Mouse (Mus musculus) adrenal gland, postnatal 25 days (tissue): ENCODE data around the gene E2f4. TPM values are rescaled to one million over a fixed set of nuclear protein-coding genes. Genes with fewer than 3 reads are reported as not detected.
"Not testable (repeated sequence)": the region's sequence is repeated elsewhere in the genome, so short reads cannot be mapped to it uniquely, and the experiment has no call there.

Experiments used
- DNase-seq: peaks from one replicate; pipeline ENCODE4 v3.0.0; 2021; ENCODE audit warnings: mixed read lengths
- total RNA-seq: library from RNA; stranded (reverse); gene quantifications from 2 replicates; pipeline ENCODE4 v1.2.3, GENCODE M21; 2021

The E2f4 gene
- total RNA-seq, 1 experiment from 2014 or later: 44.1 TPM

GRCm38 (mm10) chr8:105269075-105269458 lies 28.4 kb upstream of the E2f4 start:
- no peak for DNase-seq

- peak; percentile 76 for DNase-seq
These were observed 28.0 kb upstream of the E2f4 start, which contains the start of gene Hsf4 for GRCm38 (mm10) chr8:105269461-105269947. Gene Hsf4 (plus strand): TSS chr8:105269801.

- DNase-seq: no peak
These were observed 27.2 kb upstream of the E2f4 start for GRCm38 (mm10) chr8:105270101-105270915.

- DNase-seq: no peak
These were observed 26.6 kb upstream of the E2f4 start for GRCm38 (mm10) chr8:105270916-105271186.

- no peak for DNase-seq
These were observed 22.1 kb upstream of the E2f4 start for GRCm38 (mm10) chr8:105275387-105275786.

GRCm38 (mm10) chr8:105275840-105276239 lies 21.6 kb upstream of the E2f4 start, which contains the start of gene Nol3:
Gene Nol3 (plus strand): TSS chr8:105276140.
- DNase-seq: no peak

- DNase-seq: peak; percentile 66
These were observed 21.0 kb upstream of the E2f4 start for GRCm38 (mm10) chr8:105276292-105277120.

GRCm38 (mm10) chr8:105278911-105279334 lies 18.5 kb upstream of the E2f4 start:
- DNase-seq: peak; percentile 91

- DNase-seq: no peak
These were observed 16.9 kb upstream of the E2f4 start for GRCm38 (mm10) chr8:105280567-105280966.

GRCm38 (mm10) chr8:105281821-105282220 lies 15.6 kb upstream of the E2f4 start:
- no peak for DNase-seq

GRCm38 (mm10) chr8:105282239-105282638 lies 15.2 kb upstream of the E2f4 start:
- no peak for DNase-seq

GRCm38 (mm10) chr8:105283074-105283473 lies 14.4 kb upstream of the E2f4 start:
- DNase-seq: peak; percentile 79

GRCm38 (mm10) chr8:105285514-105285913 lies 11.9 kb upstream of the E2f4 start:
- no peak for DNase-seq

GRCm38 (mm10) chr8:105286907-105287306 lies 10.6 kb upstream of the E2f4 start:
- DNase-seq: no peak

- DNase-seq: no peak
These were observed 9.2 kb upstream of the E2f4 start for GRCm38 (mm10) chr8:105288231-105288630.

- DNase-seq: peak; percentile 92
These were observed 8.3 kb upstream of the E2f4 start for GRCm38 (mm10) chr8:105288958-105289732.

GRCm38 (mm10) chr8:105289805-105290460 lies 7.5 kb upstream of the E2f4 start, which contains the start of gene 4931428F04Rik:
Gene 4931428F04Rik (minus strand): TSS chr8:105289864.
- peak; percentile 53 for DNase-seq

- peak; percentile 93 for DNase-seq
These were observed 6.7 kb upstream of the E2f4 start for GRCm38 (mm10) chr8:105290554-105291314.

- not testable (repeated sequence) for DNase-seq
These were observed 6.1 kb upstream of the E2f4 start for GRCm38 (mm10) chr8:105291364-105291763.

GRCm38 (mm10) chr8:105291802-105292201 lies 5.7 kb upstream of the E2f4 start:
- not testable (repeated sequence) for DNase-seq

- no peak for DNase-seq
These were observed 5.0 kb upstream of the E2f4 start for GRCm38 (mm10) chr8:105292471-105292870.
